In the genomic region with DNA sequence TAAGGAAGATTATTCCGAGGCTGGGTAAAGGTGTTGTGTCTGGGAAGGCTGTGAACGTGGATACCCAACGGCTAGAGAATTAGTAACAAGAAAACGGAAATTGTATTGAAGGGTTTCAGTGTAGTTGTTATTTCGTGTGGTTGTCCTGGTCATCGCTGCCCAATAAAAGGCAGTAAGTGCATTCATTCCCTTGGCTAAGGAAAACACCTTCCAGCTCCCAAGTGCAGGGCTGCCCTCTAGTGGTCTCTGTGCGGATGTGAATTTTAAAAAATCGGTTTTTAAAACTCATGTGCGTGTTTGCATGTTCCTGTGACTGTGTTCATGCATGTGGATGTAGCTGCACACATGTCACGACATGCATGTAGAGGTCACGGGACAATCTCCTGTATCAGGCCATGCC, we compare ENCODE assay signal across 7 mouse cellular contexts.
DNase-seq lines count a peak whose midpoint lies in the region; ATAC-seq and TF ChIP-seq lines count a peak whose summit lies in the region.

No protein-coding gene starts in this region.

- no peak overlapping the region for H3K9ac ChIP-seq in MEL (ENCODE audit: control insufficient read depth, low read depth, low read length, poor library complexity, severe bottlenecking)
- no peak overlapping the region for H3K9ac ChIP-seq in limb, embryonic 11.5 days (ENCODE audit: low read length)

- TF ChIP-seq EP300 in MEL (IDR thresholded peaks at IDR 0.05; ENCODE audit: low read depth in 1 of 2, low read length in 2 of 2) = no peak

- no peaks in the 10 kb centered on the region for H3K4me1 ChIP-seq in MEL (ENCODE audit: control insufficient read depth in 1 of 2, insufficient read depth in 2 of 2, low read length in 2 of 2)
- H3K4me1 ChIP-seq in bone marrow, adult 2 months (ENCODE audit: control insufficient read depth, insufficient read depth, low read length) = no peaks in the 10 kb centered on the region; the same call in 1 of the 2 replicates
- no peaks in the 10 kb centered on the region for H3K4me1 ChIP-seq in embryonic fibroblast, embryonic 13.5 days (ENCODE audit: control insufficient read depth, insufficient read depth, low read length)
- H3K4me1 ChIP-seq in limb, embryonic 11.5 days (ENCODE audit: control insufficient read depth, insufficient read depth, low read length) = no peaks in the 10 kb centered on the region

- H3K36me3 ChIP-seq in MEL (ENCODE audit: control insufficient read depth in 1 of 2, insufficient read depth in 2 of 2, low read length in 2 of 2) = no peaks in the 10 kb centered on the region
- no peaks in the 10 kb centered on the region for H3K36me3 ChIP-seq in limb, embryonic 11.5 days (ENCODE audit: control insufficient read depth, insufficient read depth, low read length)

- H3K27me3 ChIP-seq in MEL (ENCODE audit: control insufficient read depth in 1 of 2, insufficient read depth in 2 of 2, low read length in 2 of 2) = no peaks in the 10 kb centered on the region
- H3K27me3 ChIP-seq in limb, embryonic 11.5 days (ENCODE audit: control insufficient read depth, insufficient read depth, low read length) = no peaks in the 10 kb centered on the region

- no peak for TF ChIP-seq POLR2A in MEL (IDR thresholded peaks at IDR 0.05; ENCODE audit: control insufficient read depth in 1 of 2, insufficient read depth in 1 of 2, low read depth in 1 of 2, low read length in 2 of 2, poor library complexity in 1 of 2)
- no peak for TF ChIP-seq POLR2A in bone marrow, adult 2 months (IDR thresholded peaks at IDR 0.05; ENCODE audit: borderline replicate concordance, control insufficient read depth, low read depth, low read length)
- TF ChIP-seq POLR2A in embryonic fibroblast, embryonic 13.5 days (IDR thresholded peaks at IDR 0.05; ENCODE audit: low read depth, low read length) = no peak

- DNase-seq in layer of hippocampus, adult 2 months (ENCODE audit: low spot score in 2 of 2) = peak; percentile 35 to 69
- no peak for DNase-seq in layer of hippocampus, adult 9-11 months
- peak; percentile 42 for DNase-seq in MEL (ENCODE audit: low read depth, low spot score)
- peak; percentile 61 for DNase-seq in limb, embryonic 11.5 days (ENCODE audit: low spot score)
- peak; percentile 47 for DNase-seq in retina, adult 2 months (ENCODE audit: low read depth, low spot score)

- H3K9me3 ChIP-seq in MEL (replicated peaks; ENCODE audit: insufficient read depth, low read length) = no peaks in the 10 kb centered on the region
- H3K9me3 ChIP-seq in limb, embryonic 11.5 days (ENCODE audit: control insufficient read depth, low read length) = no peaks in the 10 kb centered on the region

- ATAC-seq in limb, embryonic 11.5 days (ENCODE audit: insufficient number of reproducible peaks, low FRiP score, low TSS enrichment, low read depth) = no peak

- no peak overlapping the region for H3K4me3 ChIP-seq in layer of hippocampus, adult 2 months
- no peak overlapping the region for H3K4me3 ChIP-seq in MEL (ENCODE audit: control insufficient read depth in 1 of 2, insufficient read depth in 1 of 2, low read depth in 2 of 2, low read length in 2 of 2)
- no peak overlapping the region for H3K4me3 ChIP-seq in bone marrow, adult 2 months (replicated peaks; ENCODE audit: control insufficient read depth, low read depth, low read length)
- no peak overlapping the region for H3K4me3 ChIP-seq in embryonic fibroblast, embryonic 13.5 days (ENCODE audit: insufficient read depth, low read length)
- H3K4me3 ChIP-seq in limb, embryonic 11.5 days (ENCODE audit: low read depth, low read length) = no peak overlapping the region

- peak; percentile 60 for TF ChIP-seq RAD21 in MEL (IDR thresholded peaks at IDR 0.05; ENCODE audit: low read depth, low read length)

- 24% methylated on average over 11 of the region's 11 CpGs for WGBS in bone marrow, adult 2 months
- 36% methylated on average over 11 of the region's 11 CpGs for WGBS in limb, embryonic 11.5 days

- no peak overlapping the region for H3K4me2 ChIP-seq in limb, embryonic 11.5 days (ENCODE audit: low read depth, severe bottlenecking)

- H3K27ac ChIP-seq in layer of hippocampus, adult 2 months = peak overlapping the region; percentile 72; the same call in 1 of the 2 replicates
- no peak overlapping the region for H3K27ac ChIP-seq in MEL (ENCODE audit: control insufficient read depth, low read depth, low read length)
- no peak overlapping the region for H3K27ac ChIP-seq in bone marrow, adult 2 months (ENCODE audit: control insufficient read depth, insufficient read depth, low read depth, low read length, poor library complexity)
- no peak overlapping the region for H3K27ac ChIP-seq in embryonic fibroblast, embryonic 13.5 days (ENCODE audit: insufficient read depth, low read length)
- no peak overlapping the region for H3K27ac ChIP-seq in limb, embryonic 11.5 days (replicated peaks; ENCODE audit: low read depth, low read length)

- peak; percentile 93 for TF ChIP-seq CTCF in layer of hippocampus, adult 2 months (conservative IDR thresholded peaks at IDR 0.05)
- peak; percentile 54 to 64 (median 60) for TF ChIP-seq CTCF in MEL (IDR thresholded peaks at IDR 0.05 in 2 of 3, conservative IDR thresholded peaks at IDR 0.05 in 1 of 3; ENCODE audit: control insufficient read depth in 1 of 3, insufficient read depth in 1 of 3, low read depth in 2 of 3, low read length in 3 of 3, poor library complexity in 1 of 3, severe bottlenecking in 1 of 3)
- TF ChIP-seq CTCF in bone marrow, adult 2 months (IDR thresholded peaks at IDR 0.05; ENCODE audit: control insufficient read depth, insufficient read depth, low read length) = peak; percentile 55
- peak; percentile 62; the same call in 1 of the 2 replicates for TF ChIP-seq CTCF in embryonic fibroblast, embryonic 13.5 days (IDR thresholded peaks at IDR 0.05; ENCODE audit: borderline replicate concordance, insufficient read depth, low read length)

- H3K79me2 ChIP-seq in MEL (ENCODE audit: control insufficient read depth, insufficient read depth, low read length, poor library complexity) = no peaks in the 10 kb centered on the region

TF ChIP-seq in MEL, 35 proteins besides CTCF, POLR2A, EP300 and RAD21:
- TF ChIP-seq ZC3H11A (IDR thresholded peaks at IDR 0.05; ENCODE audit: low read depth, low read length) = peak; percentile 26; the same call in 1 of the 2 replicates
- peak; percentile 51 for TF ChIP-seq SMC3 (IDR thresholded peaks at IDR 0.05; ENCODE audit: low read depth, low read length)
- TF ChIP-seq SIN3A (IDR thresholded peaks at IDR 0.05; ENCODE audit: low read length) = no peak
